Mouse (Mus musculus) monocyte, adult 2 months (primary cell): ENCODE data around the gene Tmem217.
"Not testable (repeated sequence)": the region's sequence is repeated elsewhere in the genome, so short reads cannot be mapped to it uniquely, and the experiment has no call there.

ENCODE experiments used
- DNase-seq, 2 experiments: peaks; one replicate each; pipeline ENCODE4 v3.0.0; 2022; ENCODE audit warnings: low spot score in 2 of 2, low read depth in 1 of 2

The Tmem217 gene

GRCm38 (mm10) chr17:29503700-29504099 lies 48.5 kb downstream of the Tmem217 start:
- no peak for DNase-seq

GRCm38 (mm10) chr17:29502669-29503665 lies 49.2 kb downstream of the Tmem217 start:
- no peak for DNase-seq

- no peak for DNase-seq
Observed at GRCm38 (mm10) chr17:29502005-29502668, 50.0 kb downstream of the Tmem217 start.

- DNase-seq: no peak
Observed at GRCm38 (mm10) chr17:29500802-29501469, 51.2 kb downstream of the Tmem217 start.

GRCm38 (mm10) chr17:29500243-29500740 lies 51.9 kb downstream of the Tmem217 start:
- DNase-seq: no peak

- no peak for DNase-seq
Observed at GRCm38 (mm10) chr17:29499511-29499910, 52.7 kb downstream of the Tmem217 start.

- not testable (repeated sequence) for DNase-seq
Observed at GRCm38 (mm10) chr17:29498952-29499351, 53.2 kb downstream of the Tmem217 start.

GRCm38 (mm10) chr17:29498028-29498427 lies 54.2 kb downstream of the Tmem217 start:
- DNase-seq: peak in 1 of 2 experiments; percentile 66

GRCm38 (mm10) chr17:29497481-29497880 lies 54.7 kb downstream of the Tmem217 start:
- not testable (repeated sequence) for DNase-seq

GRCm38 (mm10) chr17:29497071-29497354 lies 55.2 kb downstream of the Tmem217 start:
- DNase-seq: no peak

- DNase-seq: peak in 1 of 2 experiments; percentile 42
Observed at GRCm38 (mm10) chr17:29496211-29497070, 55.7 kb downstream of the Tmem217 start.

GRCm38 (mm10) chr17:29494732-29495076 lies 57.5 kb downstream of the Tmem217 start:
- DNase-seq: no peak

- no peak for DNase-seq
Observed at GRCm38 (mm10) chr17:29494062-29494731, 58.0 kb downstream of the Tmem217 start.

GRCm38 (mm10) chr17:29493461-29493980 lies 58.7 kb downstream of the Tmem217 start:
- DNase-seq: no peak

- DNase-seq: peak in 1 of 2 experiments; percentile 80
Observed at GRCm38 (mm10) chr17:29492269-29493191, 59.7 kb downstream of the Tmem217 start.

GRCm38 (mm10) chr17:29491591-29492268 lies 60.5 kb downstream of the Tmem217 start:
- peak in 1 of 2 experiments; percentile 47 for DNase-seq

GRCm38 (mm10) chr17:29490713-29491581 lies 61.2 kb downstream of the Tmem217 start, which contains the start of gene Pim1:
TSS of gene Pim1 (plus strand) at chr17:29490753.
- DNase-seq: peak; percentile 73 to 88
